Mouse (Mus musculus) left cerebral cortex, postnatal 10 days (tissue): Measurements from ENCODE around the gene S1pr5. TPM values are rescaled to one million over a fixed set of nuclear protein-coding genes. Genes with fewer than 3 reads are reported as not detected.
"Not testable (repeated sequence)": the region's sequence is repeated elsewhere in the genome, so short reads cannot be mapped to it uniquely, and the experiment has no call there.

Source experiments
- DNase-seq, 2 experiments: peaks; one replicate each; pipeline ENCODE4 v3.0.0; 2021 to 2022; ENCODE audit warnings: low spot score in 2 of 2, mixed read lengths in 1 of 2; ENCODE audit errors: extremely low spot score in 1 of 2
- intact Hi-C: fragments of 180-260 bp; cut with DNase I; formaldehyde crosslinking; loops from one replicate; pipeline ENCODE4 v1.15.1; 2025
- total RNA-seq, 2 experiments: library from RNA; stranded (reverse); gene quantifications; 2 replicates each; pipeline ENCODE4 v1.2.3; 2021

Gene S1pr5
- total RNA-seq, 2 experiments from 2014 or later, result 2.2 to 2.3 TPM

DNA sequence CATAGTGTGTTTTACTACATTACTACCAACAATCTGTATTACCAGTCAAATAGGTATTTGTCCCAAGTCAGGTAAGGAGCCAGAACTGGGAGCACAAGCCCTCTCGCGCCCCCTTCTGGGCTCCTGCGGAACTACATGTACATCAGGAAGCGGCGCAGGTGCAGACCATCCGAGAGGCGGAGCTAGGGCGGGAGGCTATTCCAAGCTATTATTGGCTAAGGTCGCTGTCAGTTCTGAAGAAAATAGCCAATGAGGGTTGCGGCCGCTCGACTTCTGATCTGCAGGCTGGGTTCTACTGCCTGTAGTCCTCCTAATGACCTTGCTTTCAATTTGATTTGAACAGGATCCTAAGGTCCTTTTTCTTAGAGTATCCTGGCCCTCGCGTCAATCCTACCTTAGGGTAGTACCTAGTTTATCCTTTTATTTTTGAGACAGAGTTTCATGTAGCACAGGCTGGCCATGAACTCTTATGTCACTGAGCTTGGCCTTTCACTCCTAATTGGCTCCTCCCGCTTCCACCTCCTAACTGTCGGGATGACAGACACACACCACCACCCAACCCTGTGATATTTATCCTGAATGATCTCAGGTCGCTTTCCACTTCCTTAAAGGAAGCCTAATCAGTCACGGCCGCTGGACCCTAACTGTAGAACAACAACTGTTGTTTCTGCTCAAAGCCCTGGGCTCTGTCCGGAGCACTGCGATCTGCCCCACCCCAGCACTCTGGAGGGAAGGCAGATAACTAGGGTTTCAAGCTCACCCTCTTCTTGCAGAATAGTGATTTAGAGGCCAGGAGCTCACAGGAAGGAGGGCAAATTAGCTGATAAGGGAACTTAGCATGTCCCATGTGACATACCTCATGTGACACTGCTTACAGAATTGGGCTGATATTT is 27.5 kb downstream of the S1pr5 start:
- intact Hi-C loops, result no loop called here
- peak; percentile 89 to 91 for DNase-seq

DNA sequence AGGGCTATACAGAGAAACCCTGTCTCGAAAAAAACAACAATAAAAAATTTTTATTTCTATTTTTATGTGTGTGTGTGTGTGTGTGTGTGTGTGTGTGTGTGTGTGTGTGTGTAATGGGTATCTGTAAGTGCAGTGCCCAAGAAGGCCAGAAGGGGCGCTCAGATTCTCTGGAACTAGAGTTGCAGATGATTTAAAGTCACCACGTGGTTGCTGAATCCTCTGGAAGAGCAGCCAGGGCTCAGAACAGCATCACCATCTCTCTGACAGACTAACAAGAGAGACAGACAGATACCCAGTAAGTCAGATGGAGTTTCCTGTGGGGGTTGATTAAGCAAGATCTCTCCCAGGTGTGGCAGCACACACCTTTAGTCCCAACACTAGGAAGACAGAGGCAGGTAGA is 28.4 kb downstream of the S1pr5 start:
- DNase-seq, result no peak

DNA sequence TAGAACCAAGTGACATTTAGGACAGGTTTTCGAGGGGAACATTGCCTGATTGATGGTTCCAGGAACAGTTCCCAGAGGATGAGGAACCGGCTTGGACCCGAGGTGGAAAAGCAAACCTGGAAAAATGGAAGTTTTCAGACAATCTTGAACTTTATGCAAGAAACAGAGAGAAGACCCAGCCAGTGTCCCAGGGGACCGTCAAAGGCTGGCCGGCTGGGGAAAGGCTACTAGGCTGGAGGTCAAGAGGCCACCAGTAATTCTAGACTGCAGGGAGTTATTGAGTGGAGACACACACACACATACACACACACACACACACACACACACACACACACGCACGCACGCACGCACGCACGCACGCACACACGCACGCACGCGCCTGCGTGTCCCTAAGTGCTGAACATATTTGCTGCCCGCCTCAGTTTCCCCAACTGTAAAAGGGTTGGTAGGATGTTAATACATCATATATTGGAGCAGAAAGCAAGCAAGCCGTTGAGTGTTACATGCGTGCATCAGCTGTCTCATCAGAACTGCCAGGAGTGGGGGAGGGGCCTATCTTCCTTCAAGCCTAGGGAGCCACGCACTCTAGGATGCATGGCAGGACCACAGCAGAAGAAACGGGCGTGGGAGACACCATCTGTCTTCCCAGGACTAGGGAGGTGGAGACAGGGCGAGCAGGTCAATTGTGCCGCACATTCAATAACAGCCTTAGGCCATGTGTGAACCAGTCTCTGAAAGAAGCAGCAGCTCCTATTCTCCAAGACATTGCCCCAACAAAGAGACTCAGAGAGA is 32.0 kb downstream of the S1pr5 start:
- intact Hi-C loops, result no loop called here
- no peak for DNase-seq

More for the DNA sequence above, 28.4 kb downstream of the S1pr5 start:
- intact Hi-C loops, result no loop called here

DNA sequence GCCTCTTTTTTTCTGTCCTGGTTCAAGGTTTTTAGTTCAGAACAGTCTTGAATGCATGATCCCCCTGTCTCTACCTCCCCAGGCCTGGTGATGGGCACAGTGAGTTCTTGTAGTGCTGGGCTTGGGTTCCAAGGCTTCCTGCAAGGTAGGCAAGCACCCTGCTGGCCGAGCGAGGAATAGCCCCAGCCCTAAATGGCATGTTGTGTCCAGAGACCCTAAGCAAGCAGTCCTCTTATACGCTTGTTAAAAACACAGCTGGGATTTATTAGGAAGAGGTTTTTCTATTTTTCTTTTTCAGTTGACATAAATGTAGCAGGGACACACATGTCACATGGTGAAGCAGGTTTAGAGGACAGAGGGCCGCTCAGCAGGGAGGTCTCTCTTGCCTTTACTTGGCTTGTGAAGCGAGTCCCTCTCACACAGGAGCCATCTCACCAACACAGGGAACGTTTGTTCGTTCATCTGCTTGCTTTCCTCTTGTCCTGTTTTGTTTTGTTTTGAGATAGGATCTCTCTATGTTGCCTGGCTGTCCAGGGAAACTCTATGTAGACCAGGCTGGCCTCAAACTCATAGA is 34.5 kb downstream of the S1pr5 start:
- intact Hi-C loops, result no loop called here

DNA sequence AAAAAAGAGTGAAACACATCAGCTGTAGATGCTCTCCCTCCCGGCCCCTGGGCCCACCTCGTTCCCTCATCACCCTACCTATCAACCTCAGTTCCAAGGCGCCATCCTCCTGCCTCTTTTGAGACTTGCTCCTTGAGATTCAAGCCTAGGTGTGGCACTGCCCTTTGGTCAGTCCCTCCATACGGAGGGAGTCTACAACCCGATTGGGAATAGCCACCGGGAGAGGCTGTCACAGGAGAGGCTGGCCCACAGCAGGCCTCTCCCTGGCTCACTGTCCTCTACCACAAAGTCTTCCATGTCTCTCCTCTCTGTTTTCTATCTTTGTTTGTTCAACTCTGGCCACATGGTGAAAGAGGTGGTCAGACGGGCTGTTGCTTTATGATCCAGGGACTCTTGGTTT is 36.6 kb downstream of the S1pr5 start:
- intact Hi-C loops, result no loop called here
- no peak for DNase-seq

More for the DNA sequence above, 34.5 kb downstream of the S1pr5 start:
- DNase-seq, result no peak

DNA sequence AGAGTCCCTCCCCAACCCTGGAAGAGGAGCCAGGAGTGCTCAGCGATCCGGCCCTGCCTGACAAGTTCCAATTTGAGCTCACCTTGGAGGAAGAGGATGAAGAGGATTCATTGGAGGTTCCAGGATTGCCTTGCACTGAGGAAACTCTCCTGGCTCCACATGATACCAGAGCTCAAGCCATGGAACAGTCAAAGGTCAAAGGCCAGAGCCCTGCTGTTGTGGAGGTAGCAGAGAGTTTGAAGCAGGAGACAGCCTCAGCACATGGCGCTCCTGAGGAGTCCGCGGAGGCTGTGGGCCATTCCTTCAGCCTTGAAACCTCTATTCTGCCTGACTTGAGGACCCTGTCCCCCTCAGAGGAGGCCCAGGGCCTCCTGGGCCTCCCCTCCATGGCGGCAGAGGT is 37.4 kb downstream of the S1pr5 start:
- no peak for DNase-seq
- intact Hi-C loops, result no loop called here

DNA sequence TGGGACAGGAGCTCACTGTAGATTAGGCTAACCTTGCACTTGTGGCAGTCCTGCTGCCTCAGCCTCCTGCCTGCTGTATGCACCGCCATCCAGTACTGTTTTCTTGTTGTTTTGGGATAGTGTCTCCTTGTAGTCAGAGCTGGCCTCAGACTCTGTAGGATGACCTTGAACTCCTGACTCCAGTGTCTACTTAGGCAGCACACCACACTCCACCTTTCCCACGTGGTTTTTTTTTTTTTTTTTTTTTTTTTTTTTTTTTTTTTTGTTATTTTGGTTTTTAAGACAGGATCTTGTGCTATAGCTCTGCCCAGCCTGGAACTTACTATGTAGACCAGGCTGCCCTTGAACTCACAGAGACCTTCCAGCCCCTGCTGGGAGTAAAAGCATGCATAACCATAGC is 39.6 kb downstream of the S1pr5 start:
- intact Hi-C loops, result no loop called here
- DNase-seq, result no peak

DNA sequence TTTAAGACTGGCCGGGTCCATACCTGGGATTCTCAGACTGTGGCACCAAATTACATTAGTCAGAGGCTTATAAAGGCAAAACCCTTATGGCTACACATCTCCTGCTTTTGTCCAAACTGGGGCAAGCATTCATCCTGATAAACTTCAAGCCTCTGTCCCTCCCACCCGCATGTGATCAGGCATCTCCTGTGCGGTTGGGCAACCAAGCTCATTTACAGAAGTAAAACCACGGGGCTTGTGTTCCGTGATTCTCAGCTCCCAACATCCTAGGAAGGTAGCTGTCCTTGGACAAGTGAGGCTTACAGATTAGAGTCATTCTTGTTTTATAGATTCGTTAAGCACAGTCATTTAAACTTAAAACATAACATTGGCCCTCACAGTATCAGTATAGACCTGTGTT is 41.4 kb downstream of the S1pr5 start:
- intact Hi-C loops, result no loop called here
- DNase-seq, result no peak

DNA sequence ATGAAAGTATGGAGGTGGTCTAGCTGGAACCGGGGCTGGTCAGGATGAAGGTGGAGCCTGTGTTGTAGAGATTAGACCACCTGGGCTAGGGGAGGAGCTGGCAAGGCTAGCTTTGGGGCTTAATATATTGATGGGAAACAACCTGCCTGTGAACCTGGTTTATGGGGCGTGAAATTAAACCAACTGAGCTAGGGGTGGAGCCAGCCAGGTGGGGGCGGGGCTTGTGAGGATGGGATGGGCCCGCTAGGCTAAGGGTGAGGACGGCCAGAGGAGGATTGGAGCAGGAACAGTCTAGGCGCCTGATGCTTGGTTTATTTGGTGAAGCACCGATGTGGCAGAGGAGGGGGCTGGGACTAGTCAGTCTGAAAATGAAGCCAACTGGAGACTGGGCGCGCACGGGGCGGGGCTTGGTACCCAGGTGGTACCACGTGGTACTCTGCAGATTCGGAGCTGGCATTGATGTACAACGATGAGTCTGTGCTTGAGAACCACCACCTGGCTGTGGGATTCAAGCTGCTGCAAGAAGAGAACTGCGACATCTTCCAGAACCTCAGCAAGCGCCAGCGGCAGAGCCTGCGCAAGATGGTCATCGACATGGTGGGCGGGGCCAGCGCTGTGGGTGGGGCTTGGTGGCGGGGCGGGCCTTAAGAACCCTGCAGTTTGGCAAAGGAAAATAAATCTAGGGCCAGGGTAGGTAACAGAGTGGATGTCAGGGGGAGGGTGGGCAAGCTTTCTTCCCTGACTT is 43.5 kb downstream of the S1pr5 start:
- intact Hi-C loops, result no loop called here
- peak in 1 of 2 experiments; percentile 57 for DNase-seq

DNA sequence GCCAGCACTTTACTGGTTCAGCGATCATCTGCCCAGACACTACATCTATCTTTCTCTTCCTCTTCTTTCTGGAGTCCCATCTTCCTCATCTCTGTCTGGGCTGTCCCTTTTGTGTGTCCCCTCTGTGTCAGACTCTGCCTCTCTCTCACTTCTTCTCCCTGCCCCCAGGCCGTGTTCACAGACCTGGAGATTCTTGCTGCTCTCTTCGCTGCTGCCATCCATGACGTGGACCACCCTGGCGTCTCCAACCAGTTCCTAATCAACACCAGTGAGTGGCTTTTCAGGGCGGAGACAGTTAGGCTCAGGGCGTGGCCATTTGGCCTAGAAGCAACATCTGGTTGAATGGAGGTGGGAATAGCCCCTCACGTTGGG is 44.1 kb downstream of the S1pr5 start:
- intact Hi-C loops, result no loop called here
- no peak for DNase-seq

DNA sequence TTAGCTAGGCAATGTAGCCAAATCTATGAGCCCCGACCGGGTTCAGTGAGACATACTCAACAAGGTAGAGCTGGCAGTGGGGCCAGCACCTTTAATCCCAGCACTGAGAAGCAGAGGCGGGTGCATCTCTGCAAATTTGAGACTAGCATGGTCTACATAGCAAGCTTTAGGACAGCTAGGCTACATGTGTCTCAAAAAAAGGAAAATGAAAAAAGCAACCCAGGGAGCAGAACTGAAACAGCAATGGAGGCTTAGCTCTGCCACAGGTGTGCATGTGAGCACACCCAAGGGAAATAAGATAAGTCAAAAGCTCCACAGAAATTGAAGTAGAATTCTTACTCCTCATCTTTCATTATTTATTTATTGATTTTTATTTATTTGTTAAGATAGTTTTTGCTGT is 49.3 kb downstream of the S1pr5 start:
- no peak for DNase-seq
- intact Hi-C loops, result loop anchor here (5.0 kb wide), 1 partner anchor 37 kb away; no protein-coding TSS in a partner anchor

DNA sequence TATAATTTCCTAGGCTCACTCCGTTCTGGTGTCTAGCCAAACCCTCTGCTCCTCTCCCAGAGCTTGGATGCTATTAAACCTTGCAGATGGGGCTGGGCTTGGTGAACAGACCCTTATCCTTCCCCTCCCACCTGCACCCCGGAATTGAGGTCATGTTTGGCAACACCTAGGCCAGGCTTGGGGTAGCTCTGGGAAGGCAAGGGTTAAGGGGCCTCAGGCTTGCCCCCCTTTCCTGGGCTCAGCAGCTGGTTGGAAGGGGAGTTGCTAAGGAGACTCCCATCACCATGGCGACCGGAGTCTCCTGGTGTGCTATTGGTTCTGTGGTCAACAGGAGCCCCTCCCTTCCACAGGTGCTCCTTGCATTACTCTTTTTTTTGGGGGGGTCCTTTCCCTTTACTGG is 50.3 kb downstream of the S1pr5 start:
- DNase-seq, result peak; percentile 82
- intact Hi-C loops, result loop anchor here (5.0 kb wide), 1 partner anchor 36 kb away; no protein-coding TSS in a partner anchor

DNA sequence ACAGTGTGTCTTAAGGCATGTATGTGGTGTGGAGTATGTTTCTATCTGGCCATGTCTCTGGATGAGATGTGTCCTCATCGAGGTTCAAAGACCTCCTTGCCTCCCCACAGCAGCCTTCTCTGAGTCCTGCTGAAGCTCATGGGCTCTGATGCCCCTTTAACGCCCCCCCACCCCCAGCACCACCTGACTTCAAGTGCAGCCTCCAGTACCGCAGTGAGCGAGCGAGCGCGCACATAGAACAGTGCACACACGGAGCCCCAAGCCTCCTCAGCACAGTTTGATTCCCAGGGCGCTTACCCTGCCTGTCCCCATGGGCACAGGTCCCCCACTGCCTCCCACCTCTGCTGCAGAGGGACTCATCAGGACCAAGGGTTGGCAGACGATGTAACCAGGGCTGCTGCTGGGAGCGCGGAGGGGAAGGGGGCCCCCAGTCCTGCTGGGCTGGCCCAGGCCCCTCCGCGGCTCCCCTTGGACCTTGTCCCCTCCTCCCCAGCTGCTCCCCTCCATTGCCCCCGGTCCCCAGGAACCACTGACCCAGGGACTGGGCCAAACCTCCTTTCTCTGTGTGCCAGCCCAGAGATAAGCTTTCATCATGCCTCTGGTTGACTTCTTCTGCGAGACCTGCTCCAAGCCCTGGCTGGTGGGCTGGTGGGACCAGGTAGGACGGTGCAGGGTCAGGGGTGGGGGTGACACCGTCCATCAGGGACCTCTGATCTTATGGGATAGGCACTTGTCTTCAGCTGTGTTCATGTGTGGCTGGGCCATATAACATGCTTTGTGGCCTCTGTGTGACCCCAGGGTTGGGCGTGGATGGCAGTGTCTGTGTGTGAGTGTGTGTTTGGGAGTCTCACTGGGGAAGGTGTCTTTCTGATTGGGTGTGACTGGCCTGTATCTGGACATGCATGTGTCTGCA is 51.5 kb downstream of the S1pr5 start:
- intact Hi-C loops, result loop anchor here (5.0 kb wide), 1 partner anchor 34 kb away; no protein-coding TSS in a partner anchor

DNA sequence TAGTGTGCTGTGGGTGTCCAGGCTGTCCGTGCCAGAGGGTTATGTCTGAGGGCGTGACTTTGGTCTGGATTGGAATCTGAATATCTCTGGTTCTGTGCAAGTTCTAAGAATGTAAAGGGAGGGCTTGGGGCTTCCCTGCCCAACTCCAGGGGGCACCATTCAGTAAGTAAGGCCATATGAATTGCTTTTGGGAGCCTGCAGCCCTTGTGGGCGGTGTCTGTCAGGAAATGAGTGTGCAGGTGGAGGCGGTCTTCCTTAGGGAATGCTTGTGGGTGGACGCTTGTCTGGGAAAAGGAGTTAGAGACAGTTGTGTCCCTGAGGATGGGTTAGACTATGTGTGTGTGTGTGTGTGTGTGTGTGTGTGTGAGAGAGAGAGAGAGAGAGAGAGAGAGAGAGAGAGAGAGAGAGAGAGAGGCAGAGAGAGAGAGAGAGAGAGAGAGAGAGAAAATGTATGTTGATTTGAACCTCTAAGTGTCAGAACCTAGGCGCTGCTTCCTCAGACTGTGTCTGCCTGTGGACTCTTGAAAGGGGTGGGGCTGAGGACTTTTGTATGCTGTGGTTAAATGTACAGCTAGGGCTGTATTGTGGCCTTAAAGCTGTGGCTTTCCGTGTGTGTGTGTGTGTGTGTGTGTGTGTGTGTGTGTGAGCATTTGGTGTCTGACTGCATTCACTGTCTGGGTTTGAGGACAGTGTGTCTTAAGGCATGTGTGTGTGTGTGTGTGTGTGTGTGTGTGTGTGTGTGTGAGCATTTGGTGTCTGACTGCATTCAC is 52.3 kb downstream of the S1pr5 start:
- intact Hi-C loops, result loop anchor here (5.0 kb wide), 1 partner anchor 34 kb away; no protein-coding TSS in a partner anchor
- DNase-seq, result not testable (repeated sequence)

More for the DNA sequence above, 51.5 kb downstream of the S1pr5 start:
- peak; percentile 58 to 73 for DNase-seq

DNA sequence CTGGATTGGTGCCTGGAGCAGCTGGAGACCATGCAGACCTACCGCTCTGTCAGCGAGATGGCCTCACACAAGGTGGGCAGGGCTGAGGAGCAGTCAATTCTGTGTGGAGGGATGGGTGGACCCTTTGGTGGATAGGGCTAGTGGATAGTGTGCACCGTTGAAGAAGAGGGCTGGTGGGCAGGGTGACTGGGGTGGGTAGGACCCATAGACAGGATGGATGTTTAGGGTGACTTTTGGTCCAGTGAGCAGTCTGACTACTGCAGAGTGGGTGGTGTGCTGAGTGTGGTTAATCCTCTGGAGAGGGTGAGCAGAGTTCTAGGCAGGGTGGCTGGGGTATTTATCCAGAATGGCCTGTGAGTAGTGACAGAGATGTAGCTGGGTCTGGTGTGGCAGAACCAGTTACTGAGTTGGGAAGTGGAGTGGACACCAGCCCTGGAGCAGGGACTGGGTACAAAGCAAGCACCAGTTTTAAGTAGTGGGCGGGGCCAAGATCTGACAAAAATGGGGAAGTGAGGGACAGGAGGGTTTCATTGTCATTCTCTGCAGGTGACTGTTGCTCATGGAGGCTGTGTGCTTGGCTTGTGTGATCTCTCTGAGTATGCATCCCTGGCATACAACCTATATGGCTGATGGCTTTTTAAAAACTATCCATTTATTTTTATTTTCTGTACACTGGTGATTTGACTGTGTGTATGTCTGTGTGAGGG is 53.3 kb downstream of the S1pr5 start:
- intact Hi-C loops, result loop anchor here (5.0 kb wide), 1 partner anchor 33 kb away; no protein-coding TSS in a partner anchor
- DNase-seq, result no peak

DNA sequence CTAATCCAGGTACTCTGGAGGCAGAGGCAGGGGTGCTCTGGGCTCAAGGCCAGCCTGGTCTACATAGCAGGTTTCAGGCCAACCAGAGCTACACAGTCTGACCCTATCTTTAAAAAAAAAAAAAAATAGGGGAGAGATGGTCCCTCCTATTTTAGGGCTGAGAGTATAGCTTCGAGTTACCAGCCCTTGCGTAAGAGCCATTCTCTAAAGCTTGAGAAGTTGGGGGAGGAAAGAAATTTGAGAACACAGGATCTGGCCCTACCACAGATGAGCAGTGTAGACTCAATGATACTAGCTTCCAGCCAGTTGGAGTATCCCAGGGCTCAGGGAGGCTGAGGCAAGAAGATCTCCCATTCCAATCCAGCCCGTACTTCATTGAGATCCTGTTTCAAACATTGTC is 54.5 kb downstream of the S1pr5 start:
- intact Hi-C loops, result no loop called here
- DNase-seq, result no peak
